Mouse (Mus musculus) bone marrow, adult 2 months (tissue): ENCODE measurements around the gene Hkdc1. TPM values are rescaled to one million over a fixed set of nuclear protein-coding genes. Genes with fewer than 3 reads are reported as not detected.
"Not testable (repeated sequence)": the region's sequence is repeated elsewhere in the genome, so short reads cannot be mapped to it uniquely, and the experiment has no call there.

Source experiments
- H3K27ac ChIP-seq: fragments of 200-500 bp; 2 replicates; pipeline ENCODE4 v1.5.1; 2012; ENCODE audit warnings: low read depth, mild to moderate bottlenecking, control low read depth, inconsistent platforms, low read length; ENCODE audit not compliant: control insufficient read depth, poor library complexity, insufficient read depth
- H3K4me1 ChIP-seq: fragments of 200-500 bp; 2 replicates; pipeline ENCODE4 v1.6.1; 2011; ENCODE audit warnings: low read length; ENCODE audit not compliant: control insufficient read depth, insufficient read depth
- H3K4me3 ChIP-seq: fragments of 200-500 bp; replicated peaks from 2 replicates; pipeline ENCODE3; 2011; ENCODE audit warnings: mild to moderate bottlenecking, low read depth, low read length, control low read depth; ENCODE audit not compliant: control insufficient read depth
- CTCF ChIP-seq: fragments of 200-500 bp; IDR thresholded peaks from 2 replicates; pipeline ENCODE4 v1.5.1; 2011; ENCODE audit warnings: low read length, control low read depth; ENCODE audit not compliant: control insufficient read depth, insufficient read depth
- POLR2A ChIP-seq: fragments of 200-500 bp; IDR thresholded peaks from 2 replicates; pipeline ENCODE4 v1.6.1; 2011; ENCODE audit warnings: low read depth, mild to moderate bottlenecking, control low read depth, low read length, borderline replicate concordance; ENCODE audit not compliant: control insufficient read depth
- WGBS: fragments of 180-500 bp; shearing (Covaris S2); methylation state at CpG from one replicate; pipeline ENCODE4 v1.1.7; 2018; 5-methylcytosine and 5-hydroxymethylcytosine counted together
- polyA plus RNA-seq: library from polyadenylated mRNA; stranded (reverse); fragments of >200 nt; gene quantifications from 2 replicates; pipeline ENCODE4 v1.2.4, GENCODE M21; 2011; ENCODE audit warnings: low replicate concordance; ENCODE audit not compliant: missing spikeins, insufficient read depth, insufficient read length

The Hkdc1 gene
- not detected in 2 replicates for polyA plus RNA-seq

GRCm38 (mm10) chr10:62422255-62422654 lies at the start of gene Hkdc1:
TSS of gene Hkdc1 (minus strand) at chr10:62422491.
- Histone ChIP-seq H3K4me1 (no peaks in the 10 kb centered on the region), H3K27ac (no peak within 1 kb of the TSS), H3K4me3 (no peak within 1 kb of the TSS)
- WGBS = 73% methylated on average over 15 of the region's 15 CpGs
- TF ChIP-seq CTCF = no peak
- no peak for TF ChIP-seq POLR2A

DNA sequence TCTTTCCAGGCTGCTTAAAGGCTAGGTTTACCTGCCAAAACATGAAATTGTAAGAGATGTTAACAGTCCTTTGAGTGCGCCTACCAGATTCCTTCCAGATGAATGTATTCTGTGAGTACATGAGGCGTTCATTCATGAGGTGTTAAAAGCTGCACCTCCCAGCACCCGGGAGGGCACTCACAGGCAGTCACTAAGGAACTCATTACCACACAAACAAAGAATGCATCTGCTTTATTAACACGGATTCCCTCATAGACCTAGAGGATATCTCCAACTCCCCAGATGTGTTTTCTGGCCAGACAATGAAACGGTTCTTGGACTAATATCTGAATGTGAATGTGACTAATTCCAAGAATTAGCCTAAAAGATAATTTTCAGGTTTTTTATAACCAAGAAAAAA lies 48.8 kb upstream of the Hkdc1 start:
- Histone ChIP-seq H3K4me3 (no peak overlapping the region), H3K27ac (no peak overlapping the region), H3K4me1 (no peaks in the 10 kb centered on the region)
- 68% methylated on average over 5 of the region's 5 CpGs for WGBS
- TF ChIP-seq CTCF (no peak), POLR2A (no peak)

DNA sequence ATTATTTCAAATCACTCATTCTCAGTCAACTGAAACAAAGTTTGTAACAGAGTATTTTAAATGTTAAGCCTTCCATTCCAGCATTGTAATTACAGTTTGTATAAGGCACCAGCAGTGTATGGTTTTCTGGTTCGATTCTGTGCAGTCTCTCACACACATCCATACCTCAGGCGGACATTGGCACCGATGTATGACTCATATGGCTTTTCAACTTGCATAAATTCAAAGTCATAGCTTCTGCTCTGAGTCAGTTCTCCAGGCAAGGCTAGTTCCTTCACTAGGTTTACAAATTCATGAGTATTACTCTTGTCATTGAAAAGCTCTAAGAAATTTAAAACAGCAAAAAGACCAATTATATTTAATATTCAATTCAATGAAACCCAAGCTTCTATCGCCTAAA lies 47.4 kb upstream of the Hkdc1 start:
- Histone ChIP-seq H3K27ac (no peak overlapping the region), H3K4me1 (no peaks in the 10 kb centered on the region), H3K4me3 (no peak overlapping the region)
- TF ChIP-seq CTCF (no peak), POLR2A (no peak)
- WGBS = 90% methylated on average over 4 of the region's 4 CpGs

DNA sequence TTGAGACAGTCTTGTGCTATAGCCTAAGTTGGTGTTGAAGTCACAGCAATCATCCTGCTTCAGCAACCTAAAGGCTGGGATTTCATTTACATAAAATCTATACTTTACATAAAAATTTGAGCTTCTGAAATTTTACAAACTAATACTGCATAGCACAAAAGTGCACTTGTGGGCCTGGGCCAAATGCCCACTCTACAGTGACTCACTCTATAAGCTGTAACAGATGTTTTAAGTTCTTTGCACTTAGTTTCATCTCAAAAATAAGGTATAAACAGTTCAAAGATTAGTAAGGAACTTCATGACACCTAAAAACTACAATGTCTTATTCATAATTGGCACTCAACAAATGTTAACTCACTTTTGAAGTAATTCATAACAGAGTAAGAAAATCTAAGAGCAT lies 39.0 kb upstream of the Hkdc1 start:
- Histone ChIP-seq H3K27ac (no peak overlapping the region), H3K4me1 (no peaks in the 10 kb centered on the region), H3K4me3 (no peak overlapping the region)
- TF ChIP-seq POLR2A (no peak), CTCF (no peak)

DNA sequence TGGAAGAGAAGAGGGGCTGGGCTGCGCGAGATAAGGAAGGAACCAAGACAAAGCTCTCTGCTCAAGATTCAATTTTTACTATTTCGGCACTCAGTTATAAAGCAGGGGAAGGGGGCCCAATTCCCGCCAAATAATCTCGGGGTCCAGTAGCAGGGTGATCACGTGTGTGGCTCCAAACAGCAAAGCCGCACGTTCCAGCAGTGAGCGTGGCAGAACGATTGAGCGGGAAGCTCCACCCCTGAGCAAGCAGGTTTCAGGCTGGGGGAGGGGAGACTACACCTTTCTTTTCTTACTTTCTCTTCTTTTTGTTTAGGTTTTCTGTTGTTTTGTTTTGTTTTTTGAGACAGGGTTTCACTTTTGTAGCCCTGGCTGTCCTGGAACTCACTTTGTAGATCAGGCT lies 29.7 kb upstream of the Hkdc1 start:
- H3K27ac ChIP-seq, H3K4me3 ChIP-seq, H3K4me1 ChIP-seq: not testable (repeated sequence)
- WGBS = 84% methylated on average over 11 of the region's 11 CpGs

DNA sequence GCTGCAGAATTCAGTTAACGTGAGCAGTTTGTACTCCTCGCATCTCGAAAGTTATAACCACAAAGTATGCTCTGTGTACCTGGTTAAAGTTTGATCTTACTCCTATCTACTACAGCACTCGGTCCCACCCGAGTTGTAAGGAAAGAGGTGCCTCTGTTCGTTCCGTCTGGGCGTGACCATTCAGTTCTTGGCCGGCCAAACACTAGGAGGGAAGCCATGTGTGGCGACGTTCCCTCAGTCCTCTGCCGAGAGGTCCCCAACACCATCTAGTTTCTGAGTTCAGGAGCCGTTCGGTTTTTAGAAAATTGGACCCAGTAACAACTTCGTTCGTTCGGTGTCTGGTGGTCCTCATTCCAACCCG lies 28.0 kb upstream of the Hkdc1 start:
- Histone ChIP-seq H3K27ac (no peak overlapping the region; the same call in 1 of the 2 replicates), H3K4me3 (peak overlapping the region; percentile 95), H3K4me1 (peaks cover 1% of the 10 kb centered on the region; the same call in 1 of the 2 replicates)
- TF ChIP-seq POLR2A = no peak
- 36% methylated on average over 18 of the region's 18 CpGs for WGBS

GRCm38 (mm10) chr10:62449364-62450279 lies 27.3 kb upstream of the Hkdc1 start, which contains the start of the genes 4930507D05Rik and Supv3l1:
TSS of gene 4930507D05Rik (plus strand) at chr10:62449489.
TSS of gene Supv3l1 (minus strand) at chr10:62449738.
- Histone ChIP-seq H3K27ac (peak within 1 kb of the TSS; percentile 95), H3K4me3 (peak within 1 kb of the TSS; percentile 95), H3K4me1 (peaks cover 1% of the 10 kb centered on the region; the same call in 1 of the 2 replicates)
- TF ChIP-seq POLR2A (peak; percentile 65; the same call in 1 of the 2 replicates), CTCF (no peak)
- WGBS = under 1% methylated on average over 73 of the region's 73 CpGs

DNA sequence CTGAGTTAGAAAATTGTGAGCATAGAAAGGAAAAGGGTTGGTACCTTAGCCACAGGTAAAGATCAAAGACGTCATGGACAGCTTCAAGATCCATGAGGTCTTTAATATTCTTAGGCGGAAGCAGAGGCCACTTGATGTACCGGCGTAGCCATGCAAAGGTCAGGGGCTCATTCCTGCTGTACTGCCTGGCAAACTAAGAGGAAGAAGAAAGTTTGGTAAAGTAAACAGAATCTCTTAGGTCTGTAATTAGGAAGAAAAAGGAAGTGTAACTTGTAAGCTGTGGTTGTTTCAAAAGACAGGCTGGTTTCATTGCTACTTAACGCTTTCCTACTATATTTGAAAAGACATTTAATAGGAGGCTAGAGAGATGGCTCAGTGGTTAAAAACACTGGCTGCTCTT lies 8.1 kb upstream of the Hkdc1 start:
- no peaks in the 10 kb centered on the region for H3K4me1 ChIP-seq
- H3K27ac ChIP-seq = no peak overlapping the region
- WGBS = 69% methylated on average over 5 of the region's 5 CpGs
- H3K4me3 ChIP-seq = no peak overlapping the region
- TF ChIP-seq POLR2A (no peak), CTCF (no peak)
